10 mouse cellular contexts compared by ENCODE assay signal in genomic region chr1:44229044-44229443, GRCm38 (mm10). TPM values are rescaled to one million over a fixed set of nuclear protein-coding genes. Genes with fewer than 3 reads are reported as not detected.
DNase-seq lines count a peak whose midpoint lies in the region; ATAC-seq and TF ChIP-seq lines count a peak whose summit lies in the region.
"Had no signal": no experiment of that assay in that cellular context is flagged by ENCODE, and none has a peak within 500 bp of the region (broad histone marks: within the 10 kb centered on the region; RNA-seq: fewer than 3 reads in every experiment).

No protein-coding gene starts in this region.

- no peak overlapping the region for H3K27ac ChIP-seq in cortical plate, adult 2 months (ENCODE audit: insufficient read depth, low read length)
- H3K27ac ChIP-seq in layer of hippocampus, adult 2 months, result no peak overlapping the region
- no peak overlapping the region for H3K27ac ChIP-seq in midbrain, embryonic 16.5 days (ENCODE audit: low read length)
- H3K27ac ChIP-seq: embryonic facial prominence, embryonic 15.5 days had no signal

- H3K27me3 ChIP-seq in midbrain, embryonic 16.5 days (ENCODE audit: control insufficient read depth, insufficient read depth, low read depth, low read length), result no peaks in the 10 kb centered on the region
- H3K27me3 ChIP-seq: embryonic facial prominence, embryonic 15.5 days had no signal

- H3K36me3 ChIP-seq in midbrain, embryonic 16.5 days (ENCODE audit: control insufficient read depth, insufficient read depth, low read length), result no peaks in the 10 kb centered on the region
- H3K36me3 ChIP-seq: embryonic facial prominence, embryonic 15.5 days had no signal

- H3K4me2 ChIP-seq in midbrain, embryonic 16.5 days (ENCODE audit: low read length), result no peak overlapping the region
- H3K4me2 ChIP-seq: embryonic facial prominence, embryonic 15.5 days had no signal

- no peak for TF ChIP-seq POLR2A in cortical plate, adult 2 months (IDR thresholded peaks at IDR 0.05; ENCODE audit: extremely low read depth, insufficient read depth, low read length)

- peak; percentile 36 for DNase-seq in urinary bladder, postnatal 14 days (ENCODE audit: low spot score)
- DNase-seq in urinary bladder, adult 18-20 months (ENCODE audit: low spot score in 2 of 2), result no peak
- DNase-seq in heart, postnatal 10 days, result peak; percentile 63 to 76
- DNase-seq in layer of hippocampus, adult 2 months (ENCODE audit: low spot score in 2 of 2), result peak; percentile 59 to 68
- no peak for DNase-seq in thymus, adult 18-20 months

- peak; percentile 50 for TF ChIP-seq CTCF in cortical plate, adult 2 months (IDR thresholded peaks at IDR 0.05; ENCODE audit: extremely low read depth, insufficient read depth, low read length)
- peak; percentile 90 for TF ChIP-seq CTCF in layer of hippocampus, adult 2 months (conservative IDR thresholded peaks at IDR 0.05)

- peak; percentile 89 for ATAC-seq in midbrain, embryonic 16.5 days

- no peak overlapping the region for H3K4me3 ChIP-seq in cortical plate, adult 2 months (ENCODE audit: insufficient read depth, low read length)
- no peak overlapping the region for H3K4me3 ChIP-seq in layer of hippocampus, adult 2 months
- no peak overlapping the region for H3K4me3 ChIP-seq in midbrain, embryonic 16.5 days (ENCODE audit: low read depth, low read length)
- H3K4me3 ChIP-seq: embryonic facial prominence, embryonic 15.5 days had no signal

- no peaks in the 10 kb centered on the region; the same call in 1 of the 2 replicates for H3K4me1 ChIP-seq in cortical plate, adult 2 months (ENCODE audit: control insufficient read depth, insufficient read depth, low read length)
- no peaks in the 10 kb centered on the region for H3K4me1 ChIP-seq in midbrain, embryonic 16.5 days (ENCODE audit: control insufficient read depth, insufficient read depth, low read length)
- H3K4me1 ChIP-seq: embryonic facial prominence, embryonic 15.5 days had no signal

- WGBS in midbrain, embryonic 16.5 days, result 60% methylated on average over 2 of the region's 2 CpGs

- no peaks in the 10 kb centered on the region for H3K9me3 ChIP-seq in midbrain, embryonic 16.5 days (replicated peaks; ENCODE audit: control insufficient read depth, low read length, poor library complexity, severe bottlenecking)
- H3K9me3 ChIP-seq: embryonic facial prominence, embryonic 15.5 days had no signal

- intact Hi-C loops in heart, postnatal 10 days (cut with DNase I), result loop anchor here (1.0 to 10.0 kb wide), 4 partner anchors 316 to 1536 kb away; no protein-coding TSS in a partner anchor

- H3K9ac ChIP-seq in midbrain, embryonic 16.5 days (ENCODE audit: low read depth, low read length), result no peak overlapping the region
- H3K9ac ChIP-seq: embryonic facial prominence, embryonic 15.5 days had no signal

RNA-seq across cellular contexts. Expression of gene Mettl21e, which starts 10.3 kb away (rescaled TPM):
- 0.08 TPM in 1 of 2 replicates, not detected in the other for polyA plus RNA-seq in cortical plate, adult 2 months (2012; rRNA removed)
- under 1 TPM in 1 of 2 experiments, not detected in 1; 0.12 TPM for total RNA-seq in heart, postnatal 10 days (2021)
- total RNA-seq in layer of hippocampus, adult 2 months (2021), result not detected
- polyA plus RNA-seq in midbrain, embryonic 16.5 days (2015; fragmentation: Nextera tagmentation; extraction: Ambion mirVana), result not detected in 2 replicates
- total RNA-seq: liver, adult 2 months had no signal
- polyA plus RNA-seq: liver, adult 2 months; testis, adult 2 months had no signal

Comparison
In these comparisons a context has a peak if more than half of its experiments do, and no peak if none do; other contexts are left out.
1. DNase-seq: peak in urinary bladder, postnatal 14 days (single experiment), heart, postnatal 10 days (2 of 2) and layer of hippocampus, adult 2 months (2 of 2); none in urinary bladder, adult 18-20 months (0 of 2) and thymus, adult 18-20 months (0 of 2).